Mouse (Mus musculus) limb, embryonic 14.5 days (tissue): ENCODE results near the gene Zfp652. TPM values are rescaled to one million over a fixed set of nuclear protein-coding genes. Genes with fewer than 3 reads are reported as not detected.

Experiments used
- ATAC-seq: fragments of 200-750 bp; cut with Nextera tagmentation; 2 replicates; pipeline ENCODE4 v1.8.0; 2017; ENCODE audit warnings: low read depth, moderate number of reproducible peaks, moderate TSS enrichment; ENCODE audit not compliant: low FRiP score
- DNase-seq: peaks from one replicate; pipeline ENCODE4 v3.0.0-alpha.2; 2015; ENCODE audit warnings: low spot score
- H3K27ac ChIP-seq: fragments of 300-500 bp; sonication (generic); replicated peaks from 2 replicates; pipeline ENCODE4 v1.5.1; 2014; ENCODE audit warnings: low read depth, mild to moderate bottlenecking, low read length, moderate library complexity, mixed read lengths
- H3K27me3 ChIP-seq: fragments of 300-500 bp; sonication (generic); 2 replicates; pipeline ENCODE4 v1.6.1; 2014; ENCODE audit warnings: low read length, mixed read lengths; ENCODE audit not compliant: control insufficient read depth, insufficient read depth
- H3K36me3 ChIP-seq: fragments of 300-500 bp; sonication (generic); 2 replicates; pipeline ENCODE4 v1.6.1; 2014; ENCODE audit warnings: mild to moderate bottlenecking, low read length, moderate library complexity, mixed read lengths; ENCODE audit not compliant: control insufficient read depth, insufficient read depth
- H3K4me1 ChIP-seq: fragments of 300-500 bp; sonication (generic); 2 replicates; pipeline ENCODE4 v1.6.1; 2014; ENCODE audit warnings: antibody characterized with exemption, low read length, mixed read lengths; ENCODE audit not compliant: control insufficient read depth, insufficient read depth
- H3K4me2 ChIP-seq: fragments of 300-500 bp; sonication (generic); replicated peaks from 2 replicates; pipeline ENCODE4 v1.6.1; 2014; ENCODE audit warnings: low read depth, mild to moderate bottlenecking, low read length, moderate library complexity; ENCODE audit not compliant: severe bottlenecking
- H3K4me3 ChIP-seq: fragments of 300-500 bp; sonication (generic); replicated peaks from 2 replicates; pipeline ENCODE4 v1.5.1; 2014; ENCODE audit warnings: low read length
- H3K9ac ChIP-seq: fragments of 300-500 bp; sonication (generic); 2 replicates; pipeline ENCODE4 v1.6.1; 2014; ENCODE audit warnings: mild to moderate bottlenecking, low read depth, low read length, moderate library complexity; ENCODE audit not compliant: severe bottlenecking
- H3K9me3 ChIP-seq: fragments of 300-500 bp; sonication (generic); 2 replicates; pipeline ENCODE4 v1.6.1; 2016; ENCODE audit warnings: low read length; ENCODE audit not compliant: control insufficient read depth
- POLR2A ChIP-seq: fragments of 200-500 bp; IDR thresholded peaks from 2 replicates; pipeline ENCODE4 v1.8.0; 2012; ENCODE audit warnings: inconsistent platforms, mild to moderate bottlenecking, moderate library complexity, borderline replicate concordance; ENCODE audit not compliant: insufficient read depth, insufficient read length; ENCODE audit errors: extremely low read depth
- WGBS: fragments of 180-500 bp; shearing (Covaris S2); extraction: QIAGEN DNeasy Blood & Tissue Kit; methylation state at CpG from one replicate; pipeline ENCODE4 v1.1.7; 2014; 5-methylcytosine and 5-hydroxymethylcytosine counted together
- polyA plus RNA-seq, 2 experiments: library from polyadenylated mRNA; depleted of rRNA in 1 of 2; stranded (reverse) in 1 of 2; unstranded in 1 of 2; fragments of >200 nt; fragmentation: Nextera tagmentation in 1 of 2; extraction: Ambion mirVana in 1 of 2; gene quantifications; 2 replicates each; pipeline versions ENCODE4 v1.2.1 to v1.2.3; 2012 to 2014

Zfp652 gene
- polyA plus RNA-seq, 2 experiments = 13.8 to 25.3 TPM

- ATAC-seq (no peak), DNase-seq (no peak)
- Histone ChIP-seq H3K36me3 (no peaks in the 10 kb centered on the region), H3K4me1 (no peaks in the 10 kb centered on the region; the same call in 1 of the 2 replicates), H3K27me3 (no peaks in the 10 kb centered on the region), H3K27ac (no peak overlapping the region), H3K4me3 (no peak overlapping the region), H3K9me3 (no peaks in the 10 kb centered on the region), H3K4me2 (no peak overlapping the region), H3K9ac (no peak overlapping the region)
- 89% methylated on average over 13 of the region's 13 CpGs for WGBS
- no peak for TF ChIP-seq POLR2A
These were observed 11.4 kb upstream of the Zfp652 start for GRCm38 (mm10) chr11:95700778-95701739.

GRCm38 (mm10) chr11:95704032-95704969 is 8.2 kb upstream of the Zfp652 start:
- Histone ChIP-seq H3K27me3 (no peaks in the 10 kb centered on the region), H3K4me3 (no peak overlapping the region), H3K9ac (no peak overlapping the region), H3K4me1 (no peaks in the 10 kb centered on the region), H3K9me3 (no peaks in the 10 kb centered on the region), H3K4me2 (no peak overlapping the region), H3K36me3 (no peaks in the 10 kb centered on the region), H3K27ac (no peak overlapping the region)
- no peak for DNase-seq
- TF ChIP-seq POLR2A = no peak
- 83% methylated on average over 12 of the region's 12 CpGs for WGBS
- no peak for ATAC-seq

- no peak overlapping the region for H3K27ac ChIP-seq
- no peaks in the 10 kb centered on the region for H3K9me3 ChIP-seq
- H3K4me3 ChIP-seq = no peak overlapping the region
- 81% methylated on average over 4 of the region's 4 CpGs for WGBS
- no peak overlapping the region for H3K9ac ChIP-seq
- no peak for TF ChIP-seq POLR2A
- H3K36me3 ChIP-seq = no peaks in the 10 kb centered on the region
- no peaks in the 10 kb centered on the region for H3K4me1 ChIP-seq
- DNase-seq = no peak
- H3K4me2 ChIP-seq = no peak overlapping the region
- no peak for ATAC-seq
- H3K27me3 ChIP-seq = no peaks in the 10 kb centered on the region
These were observed 7.5 kb upstream of the Zfp652 start for GRCm38 (mm10) chr11:95704970-95705330.

- no peak for ATAC-seq
- Histone ChIP-seq H3K36me3 (no peaks in the 10 kb centered on the region), H3K4me3 (no peak overlapping the region), H3K9me3 (no peaks in the 10 kb centered on the region), H3K9ac (no peak overlapping the region), H3K4me2 (no peak overlapping the region), H3K27me3 (no peaks in the 10 kb centered on the region), H3K4me1 (peaks cover 6% of the 10 kb centered on the region), H3K27ac (no peak overlapping the region)
- WGBS = 92% methylated on average over 6 of the region's 6 CpGs
- no peak for DNase-seq
- TF ChIP-seq POLR2A = no peak
These were observed 2.9 kb upstream of the Zfp652 start for GRCm38 (mm10) chr11:95709534-95710040.

GRCm38 (mm10) chr11:95710478-95710877 is 2.0 kb upstream of the Zfp652 start:
- Histone ChIP-seq H3K4me3 (no peak overlapping the region), H3K9me3 (no peaks in the 10 kb centered on the region), H3K27ac (no peak overlapping the region), H3K4me2 (no peak overlapping the region), H3K36me3 (no peaks in the 10 kb centered on the region), H3K4me1 (peaks cover 15% of the 10 kb centered on the region), H3K27me3 (no peaks in the 10 kb centered on the region), H3K9ac (no peak overlapping the region)
- TF ChIP-seq POLR2A = no peak
- WGBS = 81% methylated on average over 7 of the region's 7 CpGs
- ATAC-seq = no peak
- DNase-seq = no peak
